Mouse (Mus musculus) adrenal gland, postnatal 10 days (tissue): ENCODE data around the gene Sult1a1. TPM values are rescaled to one million over a fixed set of nuclear protein-coding genes. Genes with fewer than 3 reads are reported as not detected.
A peak's percentile ranks its signal among the peaks of the same experiment; 100 is the strongest.

ENCODE experiments used
- DNase-seq: peaks from one replicate; pipeline ENCODE4 v3.0.0; 2021; ENCODE audit warnings: mixed read lengths
- total RNA-seq, 2 experiments: library from RNA; stranded (reverse); gene quantifications; 2 replicates each; pipeline ENCODE4 v1.2.3; 2021

Sult1a1 gene
- total RNA-seq, 2 experiments from 2014 or later: 53.9 to 125 TPM

DNA sequence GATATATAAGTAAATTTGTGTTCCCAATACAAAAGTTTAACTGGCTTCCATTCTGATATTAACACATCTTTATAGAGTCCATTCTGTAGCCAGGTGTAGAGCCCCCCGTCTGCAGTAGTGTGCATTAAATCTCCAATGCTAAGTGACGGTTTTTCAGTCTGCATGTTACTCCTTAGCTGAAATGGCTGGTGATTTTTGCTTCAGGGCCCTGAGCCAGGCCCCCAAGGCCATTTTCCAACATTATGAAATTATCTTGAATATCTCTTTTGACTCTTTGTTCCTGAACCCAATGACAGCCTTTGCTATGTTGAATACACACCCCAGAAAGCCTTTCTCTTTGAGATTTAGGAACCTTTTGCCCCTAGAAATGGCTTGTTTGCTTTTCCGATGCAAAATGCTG lies 16.5 kb downstream of the Sult1a1 start:
- peak; percentile 40 for DNase-seq

DNA sequence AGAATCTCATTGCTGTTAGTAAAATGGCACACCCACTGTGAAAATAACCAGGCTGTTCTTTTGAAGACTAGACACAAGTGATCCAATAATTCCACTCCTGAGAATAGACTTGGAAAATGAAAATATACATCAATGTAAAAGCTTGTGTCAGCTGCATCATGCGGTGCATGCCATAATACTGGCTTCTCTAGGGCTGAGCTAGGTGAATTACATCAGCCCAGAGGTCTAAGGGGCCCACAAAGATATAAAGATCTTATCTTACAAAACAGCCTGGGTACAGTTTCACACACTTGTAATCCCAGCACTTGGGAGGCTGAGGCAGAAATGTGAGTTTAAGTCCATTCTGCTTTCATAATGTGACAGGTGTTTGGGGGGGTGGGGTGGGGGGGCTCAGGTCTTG lies 18.7 kb downstream of the Sult1a1 start:
- no peak for DNase-seq

DNA sequence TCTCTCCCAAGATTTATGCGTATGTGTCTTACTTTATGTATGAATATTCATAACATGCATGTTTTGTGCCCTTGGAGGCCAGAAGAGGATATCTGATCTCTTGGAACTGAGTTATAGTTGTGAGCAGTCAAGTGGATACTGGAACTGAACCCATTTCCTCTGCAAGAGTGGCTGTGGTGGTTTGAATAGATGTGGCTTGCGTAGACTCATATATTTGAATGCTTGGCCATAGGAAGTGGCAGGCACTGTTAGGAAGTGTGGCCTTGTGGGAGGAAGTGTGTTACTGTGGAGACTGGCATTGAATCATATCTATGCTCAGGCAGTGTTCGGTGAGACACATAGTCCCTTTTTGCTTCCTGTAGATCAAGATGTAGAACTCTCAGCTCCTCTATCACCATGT lies 20.5 kb downstream of the Sult1a1 start:
- DNase-seq: no peak

DNA sequence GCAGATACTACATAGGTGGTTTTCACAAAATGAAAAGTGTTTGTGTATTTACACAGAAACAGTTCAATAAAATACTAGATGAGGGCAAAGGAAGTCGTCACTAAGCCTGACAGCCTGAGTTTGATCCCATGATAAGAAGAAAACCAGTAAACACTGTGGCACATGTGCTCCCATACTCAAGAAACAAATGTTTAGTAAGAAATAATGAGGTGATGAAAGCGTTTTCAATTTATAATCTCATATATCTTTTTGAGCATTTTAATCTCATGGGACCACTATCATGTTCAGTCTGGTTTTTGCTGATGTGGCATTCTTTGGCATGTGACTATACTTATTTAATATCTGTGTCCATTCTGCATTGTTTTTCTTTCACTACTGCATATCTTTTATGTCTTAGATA lies 22.2 kb downstream of the Sult1a1 start:
- no peak for DNase-seq

DNA sequence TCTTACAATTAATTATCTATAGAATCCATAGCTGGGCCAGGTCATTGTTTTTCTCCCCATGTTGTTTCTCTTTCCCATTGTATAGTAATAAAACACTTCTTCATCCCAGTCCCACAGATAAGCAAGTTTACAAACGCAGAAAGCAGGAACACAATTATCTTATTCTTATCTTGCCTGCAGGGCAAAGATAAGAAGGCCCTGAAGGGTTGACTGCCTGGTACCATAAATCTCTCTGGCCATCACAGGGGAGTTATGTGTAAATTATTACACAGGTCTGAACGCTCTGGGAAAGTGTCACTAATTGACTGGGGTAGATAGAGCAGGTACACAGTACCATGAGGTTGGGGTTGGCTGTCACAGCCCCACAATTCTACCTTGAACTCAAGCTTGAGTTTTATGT lies 25.4 kb downstream of the Sult1a1 start:
- DNase-seq: no peak

DNA sequence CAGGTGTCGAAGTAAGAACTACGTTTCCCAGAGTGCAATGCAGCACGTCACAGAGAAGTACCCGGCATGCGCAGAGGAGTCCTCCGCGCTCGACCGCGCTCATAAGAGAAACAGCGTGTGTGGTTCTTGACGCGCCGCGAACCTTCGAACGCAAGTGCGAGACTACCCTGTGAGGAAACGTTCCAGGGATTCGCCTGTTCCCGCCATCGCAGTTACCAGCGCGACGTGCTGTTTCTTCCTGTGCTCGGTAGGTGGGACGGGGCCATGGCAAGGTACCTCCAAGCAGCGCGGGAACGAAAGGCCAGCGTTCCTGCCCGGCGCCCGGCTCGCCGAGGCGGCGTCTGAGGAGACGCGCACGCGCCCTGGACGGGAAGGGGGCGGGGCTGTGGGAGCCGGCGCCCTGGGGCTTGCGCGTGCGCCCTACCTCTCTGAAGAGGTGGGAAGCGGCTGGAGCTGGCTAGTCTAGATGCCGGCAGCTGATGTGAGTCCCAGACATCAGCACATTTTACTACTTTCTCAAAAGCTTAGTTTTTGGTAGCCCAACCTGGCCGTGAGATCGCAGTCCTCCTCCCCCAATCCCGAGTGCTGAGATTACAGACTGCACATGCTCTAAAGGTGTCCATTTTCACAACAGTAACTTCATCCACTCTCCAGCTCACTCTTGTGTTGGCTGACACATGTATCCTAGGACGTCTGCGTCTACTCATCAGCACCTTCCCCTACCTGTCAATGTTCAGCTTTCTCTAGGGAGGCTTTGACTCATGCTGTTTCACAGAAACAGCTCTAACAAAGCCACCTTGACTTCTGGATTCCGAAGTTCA lies 26.8 kb downstream of the Sult1a1 start, which contains the start of gene Sgf29:
TSS of gene Sgf29 (plus strand) at position 79 of the 821 bp plus-strand sequence.
- peak; percentile 97 for DNase-seq

DNA sequence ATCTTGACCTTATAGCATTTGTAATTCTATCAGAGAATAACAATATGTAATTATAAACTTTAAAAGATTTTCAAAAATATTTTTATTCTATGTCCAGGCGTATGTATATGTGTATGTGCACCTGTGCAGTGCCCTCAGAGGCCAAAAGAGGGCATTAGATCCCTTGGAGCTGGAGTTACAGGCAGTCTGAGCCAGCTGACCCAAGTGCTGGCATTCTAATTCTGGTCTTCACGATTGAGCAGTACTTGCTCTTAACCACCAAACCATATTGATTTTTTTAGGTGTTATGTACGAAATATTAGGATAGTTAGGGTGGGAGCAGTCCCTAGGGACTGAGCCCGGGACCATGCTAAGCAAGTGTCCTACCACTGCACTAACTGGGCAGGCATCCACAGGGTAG lies 27.7 kb downstream of the Sult1a1 start:
- DNase-seq: no peak

DNA sequence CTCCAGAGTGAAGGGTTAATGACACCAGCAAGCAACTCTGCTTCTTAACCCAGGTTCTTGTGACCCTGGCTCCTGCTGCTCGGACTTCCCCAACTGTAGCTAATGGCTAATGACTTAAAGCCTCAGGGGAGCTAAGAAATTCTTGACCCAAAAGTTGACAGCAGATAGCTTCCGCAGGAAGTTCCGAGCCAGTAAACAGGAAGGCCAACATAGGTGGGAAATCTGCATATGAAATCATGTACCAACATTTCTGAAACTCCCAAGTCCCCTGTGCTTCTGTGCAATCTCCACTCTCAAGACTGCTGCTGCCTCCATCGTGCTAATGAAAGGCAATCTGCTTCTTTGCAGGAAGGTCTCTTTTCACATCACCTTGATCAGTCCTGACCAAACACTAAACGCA lies 30.5 kb downstream of the Sult1a1 start:
- DNase-seq: no peak

DNA sequence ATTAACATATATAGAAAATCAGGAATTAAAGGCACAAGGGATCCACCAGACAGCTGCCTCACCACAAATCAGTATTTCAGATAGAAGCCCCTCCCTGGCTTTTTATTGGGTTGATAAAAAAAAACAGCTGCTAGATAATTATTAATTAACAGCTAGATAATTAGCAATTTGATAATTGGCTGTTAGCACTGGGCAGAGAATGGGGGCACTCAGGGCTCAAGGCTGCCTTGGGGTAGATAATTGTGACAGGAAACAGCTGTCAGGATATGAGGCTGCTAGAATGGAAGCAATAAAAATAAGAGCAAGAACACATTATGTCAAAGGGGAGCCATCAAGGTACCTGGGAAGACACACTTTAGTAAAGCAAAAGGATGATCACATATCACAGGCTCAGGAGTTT lies 31.3 kb downstream of the Sult1a1 start:
- DNase-seq: no peak

DNA sequence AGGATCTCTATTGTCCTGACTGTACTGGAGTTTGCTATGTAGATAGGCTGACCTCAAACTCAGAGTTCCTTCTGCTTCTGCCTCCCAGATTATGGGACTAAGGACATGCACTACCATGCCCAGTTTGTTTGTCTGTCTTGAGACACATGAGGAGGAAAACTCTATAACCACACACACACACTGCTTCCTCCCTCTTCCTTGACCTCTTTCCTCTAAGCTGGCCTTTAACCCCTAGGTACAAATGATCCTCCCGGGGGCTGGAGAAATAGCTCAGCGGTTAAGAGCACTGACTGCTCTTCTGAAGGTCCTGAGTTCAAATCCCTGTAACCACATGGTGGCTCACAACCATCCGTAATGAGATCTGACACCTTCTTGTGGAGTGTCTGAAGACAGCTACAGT lies 31.9 kb downstream of the Sult1a1 start:
- DNase-seq: no peak

DNA sequence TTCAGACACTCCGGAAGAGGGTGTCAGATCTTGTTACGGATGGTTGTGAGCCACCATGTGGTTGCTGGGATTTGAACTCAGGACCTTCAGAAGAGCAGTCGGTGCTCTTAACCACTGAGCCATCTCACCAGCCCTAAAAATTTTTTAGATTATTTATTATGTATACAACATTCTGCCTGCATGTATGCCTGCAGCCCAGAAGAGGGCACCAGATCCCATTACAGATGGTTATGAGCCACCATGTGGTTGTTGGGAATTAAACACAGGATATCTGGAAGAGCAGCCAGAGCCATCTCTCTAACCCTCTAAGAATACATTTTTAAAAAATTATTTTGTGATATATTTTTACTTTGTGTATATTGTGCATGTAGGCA lies 33.0 kb downstream of the Sult1a1 start:
- DNase-seq: peak; percentile 65

DNA sequence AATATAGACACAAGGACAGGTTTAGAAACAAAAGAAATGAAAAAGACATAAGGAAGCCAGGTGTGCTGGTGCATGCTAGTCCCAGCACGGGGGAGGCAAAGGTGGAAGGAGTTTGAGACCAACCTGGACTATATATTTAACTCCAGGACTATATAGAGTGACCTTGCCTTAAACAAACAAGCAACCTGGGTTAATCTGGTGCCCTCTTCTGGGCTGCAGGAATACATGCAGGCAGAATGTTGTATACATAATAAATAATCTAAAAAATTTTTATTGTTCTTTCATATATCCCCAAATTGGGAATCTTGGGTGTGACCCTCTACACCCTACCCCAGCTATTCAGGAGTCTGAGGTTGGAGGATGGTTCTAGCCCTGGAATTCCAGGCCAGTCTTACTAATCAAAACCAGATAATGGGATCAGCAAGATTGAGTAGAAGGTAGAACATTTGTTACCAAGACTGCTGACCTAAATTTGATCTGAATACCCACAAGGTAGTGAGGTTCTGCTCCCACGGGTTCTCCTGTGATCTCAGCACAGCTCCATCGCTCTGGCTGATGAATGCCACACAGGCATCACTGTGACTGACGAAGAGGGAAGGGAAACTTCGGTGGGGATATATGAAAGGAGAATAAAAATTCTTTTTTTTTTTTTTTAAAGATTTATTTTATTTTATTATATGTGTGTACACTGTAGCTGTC lies 33.5 kb downstream of the Sult1a1 start:
- DNase-seq: no peak

DNA sequence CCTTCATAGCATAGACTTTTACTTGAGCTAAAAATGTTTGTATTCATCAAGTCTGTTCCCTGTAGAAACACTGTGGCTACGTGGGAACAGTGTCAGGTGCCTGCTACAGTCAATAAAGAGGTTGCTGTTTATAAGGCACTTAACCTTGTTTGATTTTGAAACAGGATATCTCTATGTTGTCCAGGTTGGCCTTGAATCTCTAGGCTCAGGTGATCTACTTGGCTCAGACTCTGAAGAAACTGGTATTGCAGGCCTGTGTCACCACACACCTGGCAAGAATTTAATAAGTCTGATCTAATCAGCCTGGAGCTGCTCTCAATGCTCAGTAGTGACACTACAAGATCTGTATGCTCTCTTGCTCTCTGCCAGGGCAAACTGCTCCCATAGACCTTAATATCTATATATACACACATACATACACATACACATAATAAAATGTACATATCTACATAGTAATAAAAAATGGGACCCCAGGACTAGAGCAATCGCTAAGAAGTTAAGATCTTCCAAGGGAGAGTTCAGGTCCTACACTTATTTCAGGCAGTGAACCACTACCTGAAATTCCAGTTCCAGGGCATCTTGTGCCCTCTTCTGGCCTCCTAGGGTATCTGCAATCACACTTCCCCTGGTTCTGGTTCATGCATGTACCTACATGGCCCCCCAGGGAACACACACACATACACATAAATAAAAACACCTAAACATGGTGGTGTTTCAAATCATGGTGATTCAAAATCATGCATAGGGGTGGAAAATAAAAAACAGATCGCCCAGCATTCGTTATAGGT lies 39.3 kb downstream of the Sult1a1 start:
- DNase-seq: peak; percentile 54

DNA sequence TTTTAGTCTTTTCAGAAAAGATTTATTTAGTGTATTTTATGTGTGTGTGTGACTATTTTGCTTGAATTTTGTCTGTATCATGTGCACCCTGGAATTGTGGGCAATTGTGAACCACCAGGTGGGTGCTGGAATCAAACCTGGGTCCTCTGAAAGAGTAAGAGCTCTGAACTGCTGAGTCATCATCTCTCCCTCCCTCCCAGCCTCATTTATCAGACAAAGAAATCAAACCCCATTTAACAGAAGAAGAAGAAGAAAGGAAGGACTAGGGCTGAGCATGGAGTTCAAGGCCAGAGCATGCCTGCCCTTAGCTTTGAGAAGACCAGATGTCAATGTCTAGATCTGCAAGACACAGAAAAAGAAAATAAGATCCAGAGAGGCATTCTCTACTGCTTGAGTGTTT lies 40.9 kb downstream of the Sult1a1 start:
- no peak for DNase-seq

DNA sequence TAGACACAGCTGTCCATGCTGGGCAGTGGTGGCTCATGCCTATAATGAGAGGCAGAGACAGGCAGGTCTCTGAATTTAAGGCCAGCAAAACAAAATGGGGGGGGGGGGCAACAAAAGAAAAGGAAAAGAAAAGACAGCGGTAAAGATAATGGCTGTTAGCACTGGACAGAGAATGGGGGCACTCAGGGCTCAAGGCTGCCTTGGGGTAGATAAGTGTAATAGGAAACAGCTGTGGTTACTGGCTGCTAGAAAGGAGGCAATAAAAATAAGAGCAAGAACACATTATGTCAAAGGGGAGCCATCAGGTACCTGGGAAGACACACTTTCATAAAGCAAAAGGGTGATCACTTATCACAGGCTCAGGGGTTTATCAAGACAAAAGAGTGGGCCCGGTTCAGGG lies 43.8 kb downstream of the Sult1a1 start:
- DNase-seq: no peak

DNA sequence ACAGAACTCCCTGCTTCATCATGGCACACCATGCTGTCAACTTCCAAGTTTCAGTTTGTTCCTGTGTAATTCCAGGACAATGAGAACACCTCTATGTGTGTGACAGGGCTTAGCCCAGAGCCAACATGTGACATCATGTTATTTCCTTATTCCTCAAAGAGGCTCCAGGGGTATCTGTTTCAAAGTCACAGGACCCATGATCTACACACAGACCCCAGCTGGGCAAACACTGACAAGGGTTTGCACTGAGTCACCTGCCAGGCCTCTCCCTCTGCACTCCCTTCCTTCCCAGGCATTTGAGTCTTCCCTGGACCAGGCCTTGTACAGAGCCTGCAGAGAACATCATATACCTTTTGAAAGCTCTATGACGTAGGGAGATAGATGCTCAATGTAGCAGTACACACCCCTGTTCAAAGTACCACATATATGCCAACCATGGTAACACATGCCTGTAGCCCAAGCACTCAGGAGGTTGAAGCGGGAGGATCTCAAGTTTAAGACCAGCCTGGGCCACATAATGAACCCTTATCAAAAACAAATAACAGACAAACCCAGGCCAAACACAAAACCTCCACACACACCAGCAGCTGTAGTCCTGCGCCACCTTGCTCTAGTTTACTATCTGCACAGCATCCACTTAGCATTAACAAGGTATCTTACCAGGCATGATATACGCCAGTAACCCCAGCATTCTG lies 45.3 kb downstream of the Sult1a1 start, which contains the start of gene Nupr1:
TSS of gene Nupr1 (minus strand) at position 38 of the 695 bp plus-strand sequence.
- DNase-seq: no peak

DNA sequence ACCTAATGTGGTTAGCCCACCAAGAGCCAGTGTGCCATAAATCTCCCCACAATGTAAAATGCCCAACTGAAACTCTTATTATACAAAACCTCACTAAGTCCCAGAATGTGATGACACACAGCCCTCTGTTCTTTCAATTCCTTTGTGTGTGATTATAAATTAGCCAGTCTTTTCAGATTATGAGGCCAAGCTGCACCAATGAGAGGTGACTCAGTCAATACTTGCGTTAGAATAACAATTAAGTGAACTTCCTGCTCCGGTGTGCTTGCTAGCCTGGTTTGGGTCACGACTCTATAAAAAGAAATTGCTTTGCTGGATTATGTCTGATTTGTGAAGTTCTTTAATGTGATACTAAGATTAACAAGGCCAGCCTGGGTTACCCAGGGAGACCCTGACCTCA lies 46.3 kb downstream of the Sult1a1 start:
- DNase-seq: no peak

DNA sequence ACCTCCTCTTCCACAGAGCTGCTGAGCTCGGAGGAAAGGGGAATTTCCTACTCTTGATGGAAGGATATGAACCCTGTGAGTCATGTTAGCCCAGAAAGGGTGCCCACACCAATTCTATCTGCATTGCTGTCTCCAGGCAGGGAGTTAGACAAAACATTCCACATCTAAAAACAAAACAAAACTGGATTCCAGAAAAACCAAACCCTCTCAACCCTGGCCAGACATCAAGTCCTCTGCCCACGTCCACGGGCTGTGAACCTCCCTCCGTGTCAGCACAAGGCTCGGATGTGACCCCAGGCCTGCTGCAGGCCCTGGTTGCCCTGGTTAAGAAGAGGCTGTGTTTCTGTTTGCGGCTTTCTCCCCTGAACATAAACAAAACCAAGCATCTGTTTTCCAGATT lies 48.1 kb downstream of the Sult1a1 start:
- DNase-seq: no peak

DNA sequence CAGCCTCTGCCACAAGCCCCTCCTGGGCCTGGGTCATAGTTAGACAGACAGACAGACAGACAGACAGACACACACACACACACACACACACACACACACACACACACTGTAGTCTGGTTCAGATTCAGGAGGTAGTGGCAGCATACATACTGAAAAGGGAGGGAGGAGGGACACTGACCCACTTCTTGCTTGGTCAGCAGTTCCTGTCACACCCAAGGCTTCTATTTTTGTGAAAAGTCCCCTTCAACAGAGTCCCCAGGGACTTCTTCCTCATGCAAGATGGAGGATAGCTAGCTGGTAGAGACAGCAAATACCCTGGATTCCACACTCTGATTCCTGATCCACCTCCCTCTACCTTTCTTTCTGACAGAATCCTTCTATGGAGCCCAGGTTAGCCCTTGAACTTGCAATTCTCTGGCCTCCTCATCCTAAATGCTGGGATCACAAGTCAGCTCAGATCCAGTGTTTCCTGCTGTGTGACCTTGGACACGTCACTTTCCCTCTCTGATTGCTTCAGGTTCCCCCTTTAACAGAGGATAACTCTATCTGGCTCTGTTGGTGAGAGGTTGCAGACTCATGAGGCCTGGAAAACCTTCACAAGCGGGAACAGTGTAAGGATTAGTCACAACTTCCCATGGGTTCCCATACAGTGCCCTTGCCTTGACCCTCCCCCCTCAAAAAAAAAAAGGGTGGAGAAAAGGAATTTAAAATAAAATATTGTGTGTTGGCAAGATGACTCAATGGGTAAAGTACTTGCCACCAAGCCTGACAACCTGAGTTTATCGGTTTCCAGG lies 50.2 kb downstream of the Sult1a1 start:
- DNase-seq: no peak

DNA sequence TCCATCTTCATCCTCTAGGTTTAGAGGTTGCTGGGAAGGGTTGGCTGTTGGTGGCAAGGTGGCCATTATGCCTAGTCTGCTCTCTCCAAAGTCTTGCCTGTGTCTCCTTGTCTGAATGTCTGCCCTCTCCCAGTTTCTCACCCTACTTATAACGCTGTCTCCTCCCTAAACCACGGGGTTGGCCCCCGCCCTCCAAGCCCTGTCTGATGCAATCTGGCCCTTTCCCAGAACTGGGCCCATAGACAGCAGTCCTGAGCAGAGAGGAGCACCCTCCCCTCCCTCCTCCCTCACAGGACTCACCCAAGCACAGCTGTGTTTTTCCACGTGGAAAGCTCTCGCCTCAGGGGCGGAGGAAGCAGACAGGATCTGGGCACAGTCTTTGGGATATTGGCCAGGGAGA lies 50.9 kb downstream of the Sult1a1 start:
- DNase-seq: peak; percentile 81

DNA sequence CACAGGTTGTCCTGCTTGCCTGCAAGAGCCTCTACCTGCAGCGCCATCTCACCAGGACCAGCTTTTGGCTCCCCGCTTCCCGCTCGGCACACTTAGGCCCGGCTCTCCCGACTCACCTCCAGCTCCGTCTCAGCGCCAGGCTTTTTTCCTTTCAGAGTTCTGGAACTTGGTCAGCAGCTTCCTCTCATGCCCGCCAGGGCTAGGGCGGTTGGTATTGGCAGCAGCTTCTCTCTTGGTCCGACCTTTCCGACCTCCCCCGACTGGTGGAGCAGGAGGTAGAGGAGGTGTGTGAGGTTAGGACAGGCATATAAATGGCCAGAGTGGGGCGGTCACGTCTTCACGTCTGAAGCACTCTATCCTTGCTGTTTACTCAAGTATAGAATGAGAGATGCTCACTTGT lies 51.5 kb downstream of the Sult1a1 start:
- DNase-seq: no peak

DNA sequence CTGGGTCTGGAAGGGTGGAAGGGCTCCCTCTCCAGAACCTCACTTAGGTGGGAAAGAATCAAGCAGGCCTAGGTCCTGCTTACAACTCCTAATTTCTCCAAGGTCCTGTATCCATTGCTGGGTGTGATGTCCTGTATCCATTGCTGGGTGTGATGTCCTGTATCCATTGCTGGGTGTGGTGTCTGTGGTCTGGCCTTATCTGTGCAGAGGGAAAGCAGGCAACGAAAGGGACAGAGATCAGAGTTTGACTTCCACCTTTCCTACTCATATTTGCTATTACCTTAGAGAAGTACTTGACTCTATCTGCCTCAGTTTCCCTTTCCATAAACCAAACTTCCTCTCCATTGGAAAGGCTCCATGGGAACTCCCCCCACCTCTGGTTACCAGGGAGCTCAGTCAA lies 52.9 kb downstream of the Sult1a1 start:
- no peak for DNase-seq
